Mouse (Mus musculus) kidney, embryonic 14.5 days (tissue): ENCODE measurements around the gene Prkg2. TPM values are rescaled to one million over a fixed set of nuclear protein-coding genes. Genes with fewer than 3 reads are reported as not detected.

Source experiments
- ATAC-seq: fragments of 200-750 bp; cut with Nextera tagmentation; 2 replicates; pipeline ENCODE4 v1.8.0; 2017; ENCODE audit warnings: moderate number of reproducible peaks, mild to moderate bottlenecking, moderate TSS enrichment, moderate library complexity; ENCODE audit not compliant: low FRiP score, low TSS enrichment
- H3K27ac ChIP-seq: fragments of 300-500 bp; sonication (generic); 2 replicates; pipeline ENCODE4 v1.5.1; 2014; ENCODE audit warnings: low read depth, mild to moderate bottlenecking, low read length, moderate library complexity, mixed read lengths
- H3K27me3 ChIP-seq: fragments of 300-500 bp; sonication (generic); 2 replicates; pipeline ENCODE4 v1.6.1; 2014; ENCODE audit warnings: mild to moderate bottlenecking, low read length; ENCODE audit not compliant: control insufficient read depth, insufficient read depth
- H3K36me3 ChIP-seq: fragments of 300-500 bp; sonication (generic); 2 replicates; pipeline ENCODE4 v1.6.1; 2014; ENCODE audit warnings: low read length, mixed read lengths; ENCODE audit not compliant: control insufficient read depth, insufficient read depth
- H3K4me1 ChIP-seq: fragments of 300-500 bp; sonication (generic); 2 replicates; pipeline ENCODE4 v1.6.1; 2014; ENCODE audit warnings: low read length, mixed read lengths; ENCODE audit not compliant: control insufficient read depth, insufficient read depth
- H3K4me2 ChIP-seq: fragments of 300-500 bp; sonication (generic); replicated peaks from 2 replicates; pipeline ENCODE4 v1.6.1; 2014; ENCODE audit warnings: low read depth, mild to moderate bottlenecking, low read length
- H3K4me3 ChIP-seq: fragments of 300-500 bp; sonication (generic); 2 replicates; pipeline ENCODE4 v1.5.1; 2014; ENCODE audit warnings: mild to moderate bottlenecking, low read length
- H3K9ac ChIP-seq: fragments of 300-500 bp; sonication (generic); 2 replicates; pipeline ENCODE4 v1.6.1; 2014; ENCODE audit warnings: low read depth, mild to moderate bottlenecking, low read length, moderate library complexity
- H3K9me3 ChIP-seq: fragments of 300-500 bp; sonication (generic); 2 replicates; pipeline ENCODE4 v1.6.1; 2016; ENCODE audit warnings: low read length; ENCODE audit not compliant: control insufficient read depth
- WGBS: fragments of 180-500 bp; shearing (Covaris S2); extraction: QIAGEN DNeasy Blood & Tissue Kit; methylation state at CpG from one replicate; pipeline ENCODE4 v1.1.7; 2014; 5-methylcytosine and 5-hydroxymethylcytosine counted together
- polyA plus RNA-seq: library from polyadenylated mRNA; unstranded; fragments of >200 nt; fragmentation: Nextera tagmentation; extraction: Ambion mirVana; gene quantifications from 2 replicates; pipeline ENCODE4 v1.2.1, GENCODE M21; 2014

Gene Prkg2
- polyA plus RNA-seq, 1 experiment from 2014 or later = 2.2 TPM

DNA sequence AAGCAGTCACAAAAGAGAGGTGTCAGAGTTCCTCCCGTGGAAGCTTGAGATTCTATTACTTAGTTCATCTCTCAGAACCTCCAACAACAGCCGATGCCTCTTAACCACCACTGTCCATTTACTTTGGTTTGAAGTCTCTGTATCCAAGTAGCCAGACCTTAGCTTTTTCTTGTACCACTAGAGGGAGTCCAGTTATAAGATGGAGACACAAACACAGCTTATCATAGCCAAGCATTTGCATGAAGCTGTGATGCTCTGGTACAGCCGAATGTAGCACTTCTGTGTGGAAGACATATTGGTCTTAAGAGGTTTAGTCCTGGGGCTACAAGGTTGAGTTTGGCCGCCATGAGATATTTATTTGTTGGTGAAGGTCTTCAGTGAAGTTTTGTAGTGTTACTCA is 134.8 kb downstream of the Prkg2 start:
- WGBS = 60% methylated on average over 4 of the region's 4 CpGs
- Histone ChIP-seq H3K9me3 (no peaks in the 10 kb centered on the region), H3K9ac (no peak overlapping the region), H3K36me3 (no peaks in the 10 kb centered on the region), H3K4me3 (no peak overlapping the region), H3K4me2 (no peak overlapping the region), H3K27ac (no peak overlapping the region), H3K4me1 (no peaks in the 10 kb centered on the region), H3K27me3 (no peaks in the 10 kb centered on the region)
- 0 out of 2 replicates have a peak, but pooled peaks have one; percentile 43 for ATAC-seq

DNA sequence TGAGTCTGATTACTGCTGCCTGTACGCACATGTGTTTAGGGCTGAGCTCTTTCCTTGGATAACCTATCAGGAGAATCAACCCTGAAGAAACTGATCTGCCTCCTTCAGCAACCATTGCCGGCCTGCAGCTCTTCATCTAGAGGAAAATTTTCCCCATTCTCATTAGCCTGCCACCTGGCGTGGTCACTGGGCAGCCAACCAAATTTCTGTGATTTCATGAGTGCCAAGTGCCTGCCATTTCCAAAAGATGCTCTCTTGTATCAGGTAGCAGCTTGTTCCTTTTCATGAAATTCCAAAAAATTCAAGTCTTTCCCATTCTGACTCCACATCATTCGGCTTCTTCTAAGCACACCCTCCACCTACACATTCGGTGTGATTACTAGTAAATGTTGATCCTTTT is 136.2 kb downstream of the Prkg2 start:
- no peak for ATAC-seq
- H3K36me3 ChIP-seq = no peaks in the 10 kb centered on the region
- no peak overlapping the region for H3K4me2 ChIP-seq
- no peaks in the 10 kb centered on the region for H3K27me3 ChIP-seq
- no peak overlapping the region for H3K9ac ChIP-seq
- no peak overlapping the region for H3K27ac ChIP-seq
- no peaks in the 10 kb centered on the region for H3K9me3 ChIP-seq
- WGBS = 83% methylated on average over 5 of the region's 5 CpGs
- no peaks in the 10 kb centered on the region for H3K4me1 ChIP-seq
- H3K4me3 ChIP-seq = no peak overlapping the region

DNA sequence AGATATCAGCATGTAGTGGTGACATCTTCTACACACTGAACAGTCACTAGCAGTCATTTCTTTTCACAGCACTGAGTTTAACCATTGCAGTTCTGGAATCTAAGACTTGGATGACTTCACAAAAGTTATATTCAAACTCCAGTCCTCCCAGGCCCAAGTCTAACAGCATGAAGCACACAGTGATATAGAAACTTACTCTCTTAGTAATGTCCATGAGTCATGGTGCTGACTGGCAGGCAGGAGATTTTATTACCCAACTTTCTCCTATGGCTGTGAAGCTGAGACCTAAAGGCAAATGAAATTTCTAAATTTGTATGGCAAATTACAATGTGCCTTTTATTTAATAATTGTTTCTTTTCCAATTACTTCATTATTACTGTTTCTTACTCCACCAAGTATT is 139.2 kb downstream of the Prkg2 start:
- Histone ChIP-seq H3K27ac (no peak overlapping the region), H3K36me3 (no peaks in the 10 kb centered on the region), H3K27me3 (no peaks in the 10 kb centered on the region), H3K4me3 (no peak overlapping the region), H3K9me3 (no peaks in the 10 kb centered on the region), H3K4me1 (no peaks in the 10 kb centered on the region), H3K4me2 (no peak overlapping the region), H3K9ac (no peak overlapping the region)
- no peak for ATAC-seq

DNA sequence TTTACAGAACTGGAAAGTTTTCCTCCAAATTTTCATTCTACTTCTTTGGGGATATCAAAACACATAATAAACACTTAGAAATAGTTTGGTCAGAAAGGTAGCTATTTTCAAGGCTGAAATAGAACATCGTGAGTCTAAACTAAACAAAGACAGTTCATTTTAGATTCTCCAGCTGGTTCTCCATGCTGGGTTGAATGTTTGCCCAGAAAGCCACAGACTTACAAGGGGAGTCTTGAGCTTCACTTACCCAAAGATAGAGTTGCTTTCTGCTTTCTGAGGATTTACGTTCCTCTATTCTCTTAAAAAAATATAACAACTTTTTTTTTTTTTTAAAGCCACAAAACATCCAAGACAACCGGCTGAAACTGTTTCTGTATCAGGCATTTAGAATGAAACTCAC is 142.9 kb downstream of the Prkg2 start:
- no peak overlapping the region for H3K4me3 ChIP-seq
- 63% methylated on average over 3 of the region's 3 CpGs for WGBS
- no peaks in the 10 kb centered on the region for H3K27me3 ChIP-seq
- H3K36me3 ChIP-seq = no peaks in the 10 kb centered on the region
- no peak for ATAC-seq
- no peak overlapping the region for H3K27ac ChIP-seq
- H3K4me2 ChIP-seq = no peak overlapping the region
- H3K4me1 ChIP-seq = no peaks in the 10 kb centered on the region
- H3K9me3 ChIP-seq = no peaks in the 10 kb centered on the region
- no peak overlapping the region for H3K9ac ChIP-seq

DNA sequence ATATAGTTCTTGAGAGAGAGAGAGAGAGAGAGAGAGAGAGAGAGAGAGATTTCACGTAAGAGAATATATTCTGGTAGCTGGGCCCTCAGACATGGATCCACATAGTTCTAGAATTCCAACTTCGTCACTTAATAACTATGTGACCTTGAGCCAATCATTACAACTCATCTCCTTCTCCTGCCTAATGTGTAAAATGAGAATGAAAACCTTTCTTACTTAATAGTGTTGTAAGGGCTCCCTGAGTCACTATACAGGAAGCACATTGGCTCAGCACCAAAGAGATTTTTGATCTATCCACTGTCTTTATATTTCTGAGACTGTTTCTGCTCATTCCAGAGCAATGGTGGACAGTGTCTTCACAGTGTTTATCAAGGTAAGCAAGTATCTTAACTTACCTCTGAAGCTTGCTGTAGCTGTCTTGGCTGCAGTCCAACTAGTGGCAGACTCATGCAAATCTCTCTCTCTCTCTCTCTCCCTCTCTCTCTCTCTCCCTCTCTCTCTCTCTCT is 146.6 kb downstream of the Prkg2 start:
- Histone ChIP-seq H3K4me3 (no peak overlapping the region), H3K27ac (no peak overlapping the region), H3K4me1 (no peaks in the 10 kb centered on the region), H3K36me3 (no peaks in the 10 kb centered on the region), H3K27me3 (no peaks in the 10 kb centered on the region), H3K4me2 (no peak overlapping the region), H3K9ac (no peak overlapping the region), H3K9me3 (no peaks in the 10 kb centered on the region)
- WGBS = 88% methylated on average over 2 of the region's 2 CpGs
- no peak for ATAC-seq

DNA sequence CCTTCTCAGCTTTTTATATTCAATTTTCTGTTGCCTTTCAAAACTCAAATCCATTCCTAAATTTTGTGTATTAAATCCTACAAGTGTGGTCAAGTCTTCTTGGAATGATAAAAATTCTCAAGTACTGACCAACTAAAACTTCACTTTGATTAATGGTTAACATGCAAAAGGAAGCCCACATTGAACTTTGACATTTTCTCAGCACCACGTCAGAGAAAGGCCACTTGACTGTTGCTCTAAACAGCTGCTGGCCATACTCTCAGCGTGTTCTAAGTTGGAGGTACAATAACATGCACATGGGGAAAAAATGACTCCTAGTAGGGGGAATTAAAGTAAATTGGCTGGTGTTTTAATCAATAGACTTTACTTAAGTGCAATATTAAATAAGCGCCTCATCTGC is 155.1 kb downstream of the Prkg2 start:
- no peak overlapping the region for H3K4me2 ChIP-seq
- H3K36me3 ChIP-seq = no peaks in the 10 kb centered on the region
- no peaks in the 10 kb centered on the region for H3K27me3 ChIP-seq
- WGBS = 51% methylated on average over 3 of the region's 3 CpGs
- no peaks in the 10 kb centered on the region for H3K9me3 ChIP-seq
- no peak overlapping the region for H3K4me3 ChIP-seq
- no peak for ATAC-seq
- H3K27ac ChIP-seq = no peak overlapping the region
- H3K9ac ChIP-seq = no peak overlapping the region
- no peaks in the 10 kb centered on the region for H3K4me1 ChIP-seq

Other genes starting within 250 kb of the Prkg2 start
- 5.6 and 12.9 TPM in 2 replicates for gene Bmp3, start 182.9 kb downstream of the Prkg2 start, polyA plus RNA-seq